Mouse (Mus musculus): ENCODE results near the gene Doc2g.

DNA sequence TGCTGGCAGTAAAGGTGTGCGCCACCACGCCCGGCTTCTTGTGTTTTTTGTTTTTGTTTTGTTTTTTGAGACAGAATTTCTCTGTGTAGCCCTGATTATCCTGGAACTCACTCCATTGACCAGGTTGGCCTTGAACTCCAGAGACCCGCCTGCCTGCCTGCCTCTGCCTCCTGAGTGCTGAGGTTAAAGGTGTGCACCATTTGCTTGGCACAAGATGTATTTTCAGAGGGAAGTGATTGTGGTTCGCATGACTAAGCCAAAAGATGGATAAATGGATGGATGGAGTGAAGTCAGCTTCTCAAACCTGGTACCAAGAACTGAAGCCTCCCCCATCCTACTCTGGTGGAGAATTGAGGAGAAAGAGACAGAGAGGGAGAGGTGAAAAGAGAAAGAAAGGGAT is 51.5 kb downstream of the Doc2g start:
- TF ChIP-seq POLR2A (IDR thresholded peaks at IDR 0.05; ENCODE audit: borderline replicate concordance, extremely low read depth, insufficient read depth, insufficient read length, poor library complexity, severe bottlenecking) (no peak), CTCF (IDR thresholded peaks at IDR 0.05; ENCODE audit: borderline replicate concordance, extremely low read depth, insufficient read depth, insufficient read length) (no peak)

Measured in brain, embryonic 14.5 days (tissue).